Mouse (Mus musculus) forebrain, embryonic 13.5 days (tissue): ENCODE results near the gene Erc2. TPM values are rescaled to one million over a fixed set of nuclear protein-coding genes. Genes with fewer than 3 reads are reported as not detected.

Experiments
- ATAC-seq: fragments of 200-750 bp; cut with Nextera tagmentation; 2 replicates; pipeline ENCODE4 v1.8.0; 2017
- H3K27ac ChIP-seq: fragments of 300-500 bp; sonication (generic); 2 replicates; pipeline ENCODE4 v1.5.1; 2015; ENCODE audit warnings: inconsistent platforms, mild to moderate bottlenecking, moderate library complexity
- H3K27me3 ChIP-seq: fragments of 300-500 bp; sonication (generic); 2 replicates; pipeline ENCODE4 v1.6.1; 2015; ENCODE audit warnings: mild to moderate bottlenecking, inconsistent platforms
- H3K36me3 ChIP-seq: fragments of 300-500 bp; sonication (generic); 2 replicates; pipeline ENCODE4 v1.6.1; 2015; ENCODE audit warnings: mild to moderate bottlenecking, inconsistent platforms; ENCODE audit not compliant: poor library complexity, severe bottlenecking
- H3K4me1 ChIP-seq: fragments of 300-500 bp; sonication (generic); 2 replicates; pipeline ENCODE4 v1.6.1; 2015; ENCODE audit warnings: inconsistent platforms
- H3K4me2 ChIP-seq: fragments of 300-500 bp; sonication (generic); 2 replicates; pipeline ENCODE4 v1.6.1; 2015; ENCODE audit warnings: inconsistent platforms, mild to moderate bottlenecking, moderate library complexity
- H3K4me3 ChIP-seq: fragments of 300-500 bp; sonication (generic); 2 replicates; pipeline ENCODE4 v1.5.1; 2015; ENCODE audit warnings: mild to moderate bottlenecking, inconsistent platforms
- H3K9ac ChIP-seq: fragments of 300-500 bp; sonication (generic); 2 replicates; pipeline ENCODE4 v1.6.1; 2015; ENCODE audit warnings: mild to moderate bottlenecking, inconsistent platforms
- H3K9me3 ChIP-seq: fragments of 300-500 bp; sonication (generic); replicated peaks from 2 replicates; pipeline ENCODE4 v1.6.1; 2016; ENCODE audit warnings: inconsistent platforms
- WGBS: fragments of 180-500 bp; shearing (Covaris S2); methylation state at CpG from one replicate; pipeline ENCODE4 v1.1.7; 2015; 5-methylcytosine and 5-hydroxymethylcytosine counted together
- polyA plus RNA-seq: library from polyadenylated mRNA; unstranded; fragments of >200 nt; fragmentation: Nextera tagmentation; extraction: Ambion mirVana; gene quantifications from 2 replicates; pipeline ENCODE4 v1.2.1, GENCODE M21; 2015

Erc2 gene
- polyA plus RNA-seq, 1 experiment from 2014 or later, result 49.8 TPM

- no peak overlapping the region for H3K27ac ChIP-seq
- no peak overlapping the region for H3K4me3 ChIP-seq
- H3K27me3 ChIP-seq, result no peaks in the 10 kb centered on the region
- WGBS, result 87% methylated on average over 3 of the region's 3 CpGs
- H3K4me2 ChIP-seq, result no peak overlapping the region
- H3K36me3 ChIP-seq, result no peaks in the 10 kb centered on the region
- no peak for ATAC-seq
- H3K4me1 ChIP-seq, result no peaks in the 10 kb centered on the region
- H3K9ac ChIP-seq, result no peak overlapping the region
- no peaks in the 10 kb centered on the region for H3K9me3 ChIP-seq
Measured at GRCm38 (mm10) chr14:27669939-27670338, 47.7 kb downstream of the Erc2 start.

GRCm38 (mm10) chr14:27672761-27673160 is 50.5 kb downstream of the Erc2 start:
- Histone ChIP-seq H3K36me3 (no peaks in the 10 kb centered on the region), H3K9me3 (no peaks in the 10 kb centered on the region), H3K9ac (no peak overlapping the region), H3K4me2 (no peak overlapping the region), H3K4me3 (no peak overlapping the region), H3K27me3 (no peaks in the 10 kb centered on the region), H3K27ac (no peak overlapping the region), H3K4me1 (no peaks in the 10 kb centered on the region)
- 93% methylated on average over 7 of the region's 7 CpGs for WGBS
- no peak for ATAC-seq

- Histone ChIP-seq H3K36me3 (no peaks in the 10 kb centered on the region), H3K4me2 (no peak overlapping the region), H3K27ac (no peak overlapping the region), H3K27me3 (no peaks in the 10 kb centered on the region), H3K4me1 (no peaks in the 10 kb centered on the region), H3K9me3 (no peaks in the 10 kb centered on the region), H3K4me3 (no peak overlapping the region), H3K9ac (no peak overlapping the region)
- no peak for ATAC-seq
- 62% methylated on average over 4 of the region's 4 CpGs for WGBS
Measured at GRCm38 (mm10) chr14:27674096-27674495, 51.9 kb downstream of the Erc2 start.

GRCm38 (mm10) chr14:27674561-27674960 is 52.3 kb downstream of the Erc2 start:
- 88% methylated on average over 10 of the region's 10 CpGs for WGBS
- no peaks in the 10 kb centered on the region for H3K4me1 ChIP-seq
- no peaks in the 10 kb centered on the region for H3K9me3 ChIP-seq
- H3K27me3 ChIP-seq, result no peaks in the 10 kb centered on the region
- H3K9ac ChIP-seq, result no peak overlapping the region
- H3K27ac ChIP-seq, result no peak overlapping the region
- H3K4me3 ChIP-seq, result no peak overlapping the region
- H3K36me3 ChIP-seq, result no peaks in the 10 kb centered on the region
- no peak overlapping the region for H3K4me2 ChIP-seq
- ATAC-seq, result no peak

GRCm38 (mm10) chr14:27675071-27675470 is 52.8 kb downstream of the Erc2 start:
- H3K27me3 ChIP-seq, result no peaks in the 10 kb centered on the region
- H3K4me2 ChIP-seq, result no peak overlapping the region
- 94% methylated on average over 6 of the region's 6 CpGs for WGBS
- H3K9me3 ChIP-seq, result no peaks in the 10 kb centered on the region
- H3K27ac ChIP-seq, result no peak overlapping the region
- no peak overlapping the region for H3K9ac ChIP-seq
- no peak overlapping the region for H3K4me3 ChIP-seq
- no peaks in the 10 kb centered on the region for H3K4me1 ChIP-seq
- H3K36me3 ChIP-seq, result no peaks in the 10 kb centered on the region
- no peak for ATAC-seq

GRCm38 (mm10) chr14:27682368-27683052 is 60.3 kb downstream of the Erc2 start:
- no peak for ATAC-seq
- no peak overlapping the region for H3K9ac ChIP-seq

GRCm38 (mm10) chr14:27695781-27696180 is 73.6 kb downstream of the Erc2 start:
- H3K4me3 ChIP-seq, result no peak overlapping the region
- H3K36me3 ChIP-seq, result no peaks in the 10 kb centered on the region
- no peaks in the 10 kb centered on the region for H3K27me3 ChIP-seq
- H3K4me1 ChIP-seq, result peaks cover 7% of the 10 kb centered on the region; the same call in 1 of the 2 replicates
- H3K9ac ChIP-seq, result no peak overlapping the region
- H3K9me3 ChIP-seq, result no peaks in the 10 kb centered on the region
- no peak for ATAC-seq
- H3K27ac ChIP-seq, result no peak overlapping the region
- no peak overlapping the region for H3K4me2 ChIP-seq
- WGBS, result 82% methylated on average over 7 of the region's 7 CpGs

More at GRCm38 (mm10) chr14:27682368-27683052, 60.3 kb downstream of the Erc2 start:
- WGBS, result 81% methylated on average over 3 of the region's 3 CpGs
- Histone ChIP-seq H3K4me3 (no peak overlapping the region), H3K27me3 (no peaks in the 10 kb centered on the region), H3K4me1 (no peaks in the 10 kb centered on the region), H3K9me3 (no peaks in the 10 kb centered on the region), H3K4me2 (no peak overlapping the region), H3K36me3 (no peaks in the 10 kb centered on the region), H3K27ac (no peak overlapping the region)

GRCm38 (mm10) chr14:27717364-27717763 is 95.1 kb downstream of the Erc2 start:
- no peaks in the 10 kb centered on the region for H3K4me1 ChIP-seq
- no peak for ATAC-seq
- no peak overlapping the region for H3K27ac ChIP-seq
- H3K4me3 ChIP-seq, result no peak overlapping the region
- H3K4me2 ChIP-seq, result no peak overlapping the region
- no peaks in the 10 kb centered on the region for H3K36me3 ChIP-seq
- H3K9me3 ChIP-seq, result no peaks in the 10 kb centered on the region
- H3K9ac ChIP-seq, result no peak overlapping the region
- WGBS, result 76% methylated on average over 7 of the region's 7 CpGs
- H3K27me3 ChIP-seq, result no peaks in the 10 kb centered on the region

GRCm38 (mm10) chr14:27719601-27720000 is 97.4 kb downstream of the Erc2 start:
- H3K4me2 ChIP-seq, result no peak overlapping the region
- H3K27ac ChIP-seq, result no peak overlapping the region
- H3K36me3 ChIP-seq, result no peaks in the 10 kb centered on the region
- ATAC-seq, result no peak
- H3K27me3 ChIP-seq, result no peaks in the 10 kb centered on the region
- no peaks in the 10 kb centered on the region for H3K9me3 ChIP-seq
- 87% methylated on average over 4 of the region's 4 CpGs for WGBS
- no peaks in the 10 kb centered on the region for H3K4me1 ChIP-seq
- H3K4me3 ChIP-seq, result no peak overlapping the region
- no peak overlapping the region for H3K9ac ChIP-seq

- WGBS, result 96% methylated on average over 3 of the region's 3 CpGs
- no peaks in the 10 kb centered on the region for H3K9me3 ChIP-seq
- H3K27me3 ChIP-seq, result no peaks in the 10 kb centered on the region
- H3K9ac ChIP-seq, result no peak overlapping the region
- no peaks in the 10 kb centered on the region for H3K36me3 ChIP-seq
- H3K4me3 ChIP-seq, result no peak overlapping the region
- no peak overlapping the region for H3K27ac ChIP-seq
- no peaks in the 10 kb centered on the region for H3K4me1 ChIP-seq
- no peak overlapping the region for H3K4me2 ChIP-seq
- no peak for ATAC-seq
Measured at GRCm38 (mm10) chr14:27720944-27721343, 98.7 kb downstream of the Erc2 start.

- no peak overlapping the region for H3K4me3 ChIP-seq
- H3K4me1 ChIP-seq, result no peaks in the 10 kb centered on the region
- H3K4me2 ChIP-seq, result no peak overlapping the region
- WGBS, result 84% methylated on average over 3 of the region's 3 CpGs
- no peak overlapping the region for H3K9ac ChIP-seq
- ATAC-seq, result no peak
- H3K36me3 ChIP-seq, result no peaks in the 10 kb centered on the region
- no peak overlapping the region for H3K27ac ChIP-seq
- no peaks in the 10 kb centered on the region for H3K9me3 ChIP-seq
- H3K27me3 ChIP-seq, result no peaks in the 10 kb centered on the region
Measured at GRCm38 (mm10) chr14:27721759-27722158, 99.5 kb downstream of the Erc2 start.

- Histone ChIP-seq H3K27ac (no peak overlapping the region), H3K4me1 (no peaks in the 10 kb centered on the region), H3K4me2 (no peak overlapping the region), H3K9me3 (no peaks in the 10 kb centered on the region), H3K4me3 (no peak overlapping the region), H3K9ac (no peak overlapping the region), H3K36me3 (no peaks in the 10 kb centered on the region), H3K27me3 (no peaks in the 10 kb centered on the region)
- ATAC-seq, result no peak
- 88% methylated on average over 8 of the region's 8 CpGs for WGBS
Measured at GRCm38 (mm10) chr14:27727541-27727940, 105.3 kb downstream of the Erc2 start.

- H3K9me3 ChIP-seq, result no peaks in the 10 kb centered on the region
- no peak for ATAC-seq
- no peak overlapping the region for H3K9ac ChIP-seq
- H3K27me3 ChIP-seq, result no peaks in the 10 kb centered on the region
- H3K4me1 ChIP-seq, result peaks cover 10% of the 10 kb centered on the region; the same call in 1 of the 2 replicates
- 52% methylated on average over 4 of the region's 4 CpGs for WGBS
- no peak overlapping the region for H3K4me2 ChIP-seq
- H3K4me3 ChIP-seq, result no peak overlapping the region
- H3K27ac ChIP-seq, result no peak overlapping the region
- H3K36me3 ChIP-seq, result no peaks in the 10 kb centered on the region
Measured at GRCm38 (mm10) chr14:27731086-27731485, 108.9 kb downstream of the Erc2 start.
